Comparison of ENCODE assay signal across 24 mouse cellular contexts in genomic region chr14:55656935-55657334, GRCm38 (mm10). TPM values are rescaled to one million over a fixed set of nuclear protein-coding genes. Genes with fewer than 3 reads are reported as not detected.
DNase-seq lines count a peak whose midpoint lies in the region; ATAC-seq and TF ChIP-seq lines count a peak whose summit lies in the region.
"Had no signal": no experiment of that assay in that cellular context is flagged by ENCODE, and none has a peak within 500 bp of the region (broad histone marks: within the 10 kb centered on the region; RNA-seq: fewer than 3 reads in every experiment).

No protein-coding gene starts in this region.

- dilution Hi-C loops in CH12.LX (cut with MboI; ENCODE audit: extremely low pct_ligation_motif_present, extremely low pct_unique_long_range_greater_than_20kb, low sequenced_read_pairs): no loop called here

- H3K4me3 ChIP-seq in gastrocnemius, adult 2 months: no peak overlapping the region
- H3K4me3 ChIP-seq in heart, embryonic 11.5 days (ENCODE audit: low read depth, low read length): no peak overlapping the region
- H3K4me3 ChIP-seq in CH12.LX (replicated peaks in 1 of 3; ENCODE audit: low read depth in 2 of 3, low read length in 2 of 3, poor library complexity in 1 of 3): no peak overlapping the region
- H3K4me3 ChIP-seq: embryonic facial prominence, embryonic 12.5 days; forebrain, embryonic 15.5 days; hindbrain, embryonic 12.5 days had no signal

- no peaks in the 10 kb centered on the region for H3K9me3 ChIP-seq in heart, embryonic 11.5 days (replicated peaks; ENCODE audit: control insufficient read depth, low read length)
- H3K9me3 ChIP-seq in CH12.LX (replicated peaks; ENCODE audit: low read length): no peaks in the 10 kb centered on the region
- H3K9me3 ChIP-seq: embryonic facial prominence, embryonic 12.5 days; forebrain, embryonic 15.5 days; hindbrain, embryonic 12.5 days had no signal

- no peak for TF ChIP-seq CTCF in gastrocnemius, adult 2 months (IDR thresholded peaks at IDR 0.05)
- no peak for TF ChIP-seq CTCF in CH12.LX (conservative IDR thresholded peaks at IDR 0.05 in 1 of 2, IDR thresholded peaks at IDR 0.05 in 1 of 2; ENCODE audit: low read depth in 2 of 2, low read length in 2 of 2)

- H3K36me3 ChIP-seq in heart, embryonic 11.5 days (ENCODE audit: control insufficient read depth, insufficient read depth, low read length): peaks cover 9% of the 10 kb centered on the region
- peaks cover 7 to 32% of the 10 kb centered on the region in 2 experiments for H3K36me3 ChIP-seq in CH12.LX (replicated peaks in 1 of 2; ENCODE audit: control insufficient read depth in 1 of 2, insufficient read depth in 1 of 2, low read length in 1 of 2)

- peaks cover 12% of the 10 kb centered on the region; the same call in 1 of the 2 replicates for H3K4me1 ChIP-seq in heart, embryonic 11.5 days (ENCODE audit: control insufficient read depth, insufficient read depth, low read length)
- H3K4me1 ChIP-seq in CH12.LX (ENCODE audit: control insufficient read depth in 1 of 2, insufficient read depth in 2 of 2): peaks cover 0 to 16% of the 10 kb centered on the region in 2 experiments; a peak in 2 of 4 replicates

- no peaks in the 10 kb centered on the region for H3K27me3 ChIP-seq in heart, embryonic 11.5 days (ENCODE audit: control insufficient read depth, insufficient read depth, low read length)
- no peaks in the 10 kb centered on the region for H3K27me3 ChIP-seq in CH12.LX (replicated peaks)
- H3K27me3 ChIP-seq: embryonic facial prominence, embryonic 12.5 days; forebrain, embryonic 15.5 days; hindbrain, embryonic 12.5 days; Patski had no signal

- no peaks in the 10 kb centered on the region; the same call in none of the 2 replicates for H3K79me2 ChIP-seq in CH12.LX (replicated peaks; ENCODE audit: control insufficient read depth, extremely low read depth, insufficient read depth, poor library complexity, severe bottlenecking)

- TF ChIP-seq EP300 in CH12.LX (IDR thresholded peaks at IDR 0.05; ENCODE audit: low read length): no peak

- WGBS in heart, embryonic 11.5 days (ENCODE audit: insufficient replicate concordance): 51% methylated on average over 3 of the region's 3 CpGs

- H3K4me2 ChIP-seq in heart, embryonic 11.5 days: peak overlapping the region; percentile 35
- H3K4me2 ChIP-seq in CH12.LX (ENCODE audit: insufficient read depth, low read depth, poor library complexity, severe bottlenecking): no peak overlapping the region
- H3K4me2 ChIP-seq: embryonic facial prominence, embryonic 12.5 days; forebrain, embryonic 15.5 days; hindbrain, embryonic 12.5 days had no signal

- H3K27ac ChIP-seq in gastrocnemius, adult 2 months: peak overlapping the region; percentile 43; the same call in 1 of the 2 replicates
- H3K27ac ChIP-seq in heart, embryonic 11.5 days (ENCODE audit: low read depth, low read length): peak overlapping the region; percentile 87
- no peak overlapping the region for H3K27ac ChIP-seq in CH12.LX (ENCODE audit: insufficient read depth, low read depth)
- H3K27ac ChIP-seq: embryonic facial prominence, embryonic 12.5 days; forebrain, embryonic 15.5 days; hindbrain, embryonic 12.5 days had no signal

- TF ChIP-seq RAD21 in CH12.LX (IDR thresholded peaks at IDR 0.05; ENCODE audit: low read depth, low read length): no peak

- intact Hi-C loops in gastrocnemius, adult 2 months (cut with DNase I): no loop called here
- intact Hi-C loops in gastrocnemius, postnatal 14 days (cut with DNase I; ENCODE audit: low total_unique reads): no loop called here
- intact Hi-C loops in heart, postnatal 14 days (cut with DNase I): no loop called here
- intact Hi-C loops in heart, postnatal 10 days (cut with DNase I): no loop called here

- no peak for DNase-seq in gastrocnemius, adult 2 months
- no peak for DNase-seq in gastrocnemius, postnatal 14 days
- DNase-seq in heart, postnatal 14 days: no peak
- DNase-seq in CH12.LX (ENCODE audit: extremely low read depth): no peak
- DNase-seq in heart, postnatal 10 days: peak; percentile 38 to 45
- DNase-seq in retina, embryonic 14.5 days (ENCODE audit: low spot score): no peak
- DNase-seq: adrenal gland, postnatal 14 days; B cell, adult 2 months; cerebellum, adult 11-12 months; cerebellum, adult 9-10 months; cerebellum, postnatal 25 days; gastrocnemius, postnatal 25 days; kidney, adult 8-10 months had no signal

- no peak for TF ChIP-seq POLR2A in CH12.LX (IDR thresholded peaks at IDR 0.05; ENCODE audit: low read depth, low read length)

- in situ Hi-C loops in CH12.LX (cut with MboI; ENCODE audit: low pct_ligation_motif_present, low pct_unique_long_range_greater_than_20kb, low sequenced_read_pairs): no loop called here

- H3K9ac ChIP-seq in heart, embryonic 11.5 days (ENCODE audit: low read depth, low read length): 0 out of 2 replicates have a peak overlapping the region, but pooled peaks have one; percentile 24
- H3K9ac ChIP-seq in CH12.LX (ENCODE audit: insufficient read depth, low read depth): no peak overlapping the region
- H3K9ac ChIP-seq: embryonic facial prominence, embryonic 12.5 days; forebrain, embryonic 15.5 days; hindbrain, embryonic 12.5 days had no signal

- ATAC-seq in heart, embryonic 11.5 days (replicated peaks; ENCODE audit: insufficient number of reproducible peaks, low FRiP score, low TSS enrichment): no peak
- ATAC-seq: activated CD4-positive, CD25-positive, alpha-beta regulatory T cell, adult 4 months; CD4-positive, CD25-positive, alpha-beta regulatory T cell, adult 4 months; forebrain, embryonic 15.5 days; hindbrain, embryonic 16.5 days; inflammation-experienced regulatory T-cells, adult 6 months; intestine, postnatal 0 days; Patski had no signal

TF ChIP-seq in CH12.LX, 34 proteins besides CTCF, POLR2A, EP300 and RAD21:
- TF ChIP-seq MEF2A (IDR thresholded peaks at IDR 0.05; ENCODE audit: borderline replicate concordance, low read depth, low read length) (peak; percentile 51; the same call in 1 of the 2 replicates), USF1 (IDR thresholded peaks at IDR 0.05; ENCODE audit: low read depth, low read length) (no peak), IRF4 (IDR thresholded peaks at IDR 0.05; ENCODE audit: low read depth, low read length) (peak; percentile 24; the same call in 1 of the 2 replicates), NELFE (IDR thresholded peaks at IDR 0.05; ENCODE audit: low read depth, low read length) (no peak)

RNA-seq across cellular contexts. Expression of gene Mdp1, which starts 3.4 kb away (rescaled TPM):
- 10 to 100 TPM; 17.4 to 23.8 TPM for total RNA-seq in gastrocnemius, adult 2 months (2021)
- total RNA-seq in gastrocnemius, postnatal 14 days (2021): 10 to 100 TPM; 17.8 to 19.7 TPM
- polyA plus RNA-seq in heart, embryonic 11.5 days (2014; fragmentation: Nextera tagmentation; extraction: Ambion mirVana): 72.0 and 74.2 TPM in 2 replicates
- 10 to 100 TPM; 52.4 to 55.9 TPM for total RNA-seq in heart, postnatal 14 days (2021)
- 25.1 and 25.6 TPM in 2 replicates for total RNA-seq in CH12.LX (2012; rRNA removed)
- 30.9 and 39.0 TPM in 2 replicates for total RNA-seq in CH12.LX (2014; rRNA removed)
- polyA plus RNA-seq in CH12.LX (2012; ENCODE audit: insufficient read length, low read depth): 23.4 and 26.0 TPM in 2 replicates
- 10 to 100 TPM; 55.6 to 72.2 TPM for total RNA-seq in heart, postnatal 10 days (2021)

RNA-seq across cellular contexts. Expression of gene Tssk4, which starts 7.0 kb away (rescaled TPM):
- total RNA-seq in gastrocnemius, adult 2 months (2021): under 1 TPM; 0.20 to 0.28 TPM
- total RNA-seq in gastrocnemius, postnatal 14 days (2021): under 1 TPM; 0.12 to 0.49 TPM
- 0.63 TPM in 2 replicates for polyA plus RNA-seq in heart, embryonic 11.5 days (2014; fragmentation: Nextera tagmentation; extraction: Ambion mirVana)
- total RNA-seq in heart, postnatal 14 days (2021): under 1 TPM; 0.53 to 0.76 TPM
- 0.29 and 0.30 TPM in 2 replicates for total RNA-seq in CH12.LX (2012; rRNA removed)
- total RNA-seq in CH12.LX (2014; rRNA removed): 0.14 TPM in 1 of 2 replicates, not detected in the other
- polyA plus RNA-seq in CH12.LX (2012; ENCODE audit: insufficient read length, low read depth): 0.26 and 0.31 TPM in 2 replicates
- under 1 TPM; 0.64 to 0.81 TPM for total RNA-seq in heart, postnatal 10 days (2021)
- total RNA-seq: granulocyte monocyte progenitor cell, adult 5-6 weeks had no signal

RNA-seq across cellular contexts. Expression of gene Tm9sf1, which starts 13.3 kb away (rescaled TPM):
- total RNA-seq in gastrocnemius, adult 2 months (2021): 10 to 100 TPM; 15.0 to 21.3 TPM
- total RNA-seq in gastrocnemius, postnatal 14 days (2021): 10 to 100 TPM; 21.5 TPM
- polyA plus RNA-seq in heart, embryonic 11.5 days (2014; fragmentation: Nextera tagmentation; extraction: Ambion mirVana): 78.7 and 86.9 TPM in 2 replicates
- total RNA-seq in heart, postnatal 14 days (2021): 10 to 100 TPM; 45.3 to 45.4 TPM
- total RNA-seq in CH12.LX (2012; rRNA removed): 51.3 and 57.8 TPM in 2 replicates
- 36.1 and 39.5 TPM in 2 replicates for total RNA-seq in CH12.LX (2014; rRNA removed)
- 58.0 and 65.3 TPM in 2 replicates for polyA plus RNA-seq in CH12.LX (2012; ENCODE audit: insufficient read length, low read depth)
- total RNA-seq in heart, postnatal 10 days (2021): 10 to 100 TPM; 56.3 to 61.2 TPM

RNA-seq across cellular contexts. Expression of gene Gmpr2, which starts 14.8 kb away (rescaled TPM):
- 1 to 10 TPM; 2.4 to 3.1 TPM for total RNA-seq in gastrocnemius, adult 2 months (2021)
- total RNA-seq in gastrocnemius, postnatal 14 days (2021): 1 to 10 TPM; 4.0 to 4.3 TPM
- 41.3 and 43.3 TPM in 2 replicates for polyA plus RNA-seq in heart, embryonic 11.5 days (2014; fragmentation: Nextera tagmentation; extraction: Ambion mirVana)
- 10 to 100 TPM; 12.8 to 14.1 TPM for total RNA-seq in heart, postnatal 14 days (2021)
- total RNA-seq in CH12.LX (2012; rRNA removed): 34.3 and 37.3 TPM in 2 replicates
- 51.3 and 54.9 TPM in 2 replicates for total RNA-seq in CH12.LX (2014; rRNA removed)
- polyA plus RNA-seq in CH12.LX (2012; ENCODE audit: insufficient read length, low read depth): 34.7 and 44.3 TPM in 2 replicates
- 10 to 100 TPM; 16.4 to 18.5 TPM for total RNA-seq in heart, postnatal 10 days (2021)

RNA-seq across cellular contexts. Expression of gene Nedd8, which starts 15.0 kb away (rescaled TPM):
- total RNA-seq in gastrocnemius, adult 2 months (2021): 100 to 1,000 TPM; 188 to 211 TPM
- total RNA-seq in gastrocnemius, postnatal 14 days (2021): 100 to 1,000 TPM; 200 to 201 TPM
- polyA plus RNA-seq in heart, embryonic 11.5 days (2014; fragmentation: Nextera tagmentation; extraction: Ambion mirVana): 512 and 535 TPM in 2 replicates
- total RNA-seq in heart, postnatal 14 days (2021): 100 to 1,000 TPM; 254 to 257 TPM
- total RNA-seq in CH12.LX (2012; rRNA removed) (378 and 515 TPM in 2 replicates), CH12.LX (2014; rRNA removed) (272 and 276 TPM in 2 replicates)
- polyA plus RNA-seq in CH12.LX (2012; ENCODE audit: insufficient read length, low read depth): 513 and 653 TPM in 2 replicates
- 100 to 1,000 TPM; 291 to 295 TPM for total RNA-seq in heart, postnatal 10 days (2021)

Comparison
In these comparisons a context has a peak if more than half of its experiments do, and no peak if none do; other contexts are left out.
1. DNase-seq: peak in heart, postnatal 10 days (2 of 2); none in gastrocnemius, adult 2 months (single experiment), gastrocnemius, postnatal 14 days (single experiment), heart, postnatal 14 days (0 of 2), CH12.LX (single experiment) and retina, embryonic 14.5 days (single experiment).